Mouse (Mus musculus) midbrain, embryonic 14.5 days (tissue): ENCODE measurements around the gene Gcn1l1. TPM values are rescaled to one million over a fixed set of nuclear protein-coding genes. Genes with fewer than 3 reads are reported as not detected.

Experiments
- ATAC-seq: fragments of 200-750 bp; cut with Nextera tagmentation; 2 replicates; pipeline ENCODE4 v1.8.0; 2017; ENCODE audit warnings: moderate number of reproducible peaks, moderate library complexity; ENCODE audit not compliant: low FRiP score, low TSS enrichment
- DNase-seq: peaks from one replicate; pipeline ENCODE4 v3.0.0-alpha.2; 2015
- H3K27ac ChIP-seq: fragments of 300-500 bp; sonication (generic); replicated peaks from 2 replicates; pipeline ENCODE4 v1.5.1; 2014; ENCODE audit warnings: mild to moderate bottlenecking, low read depth, low read length, moderate library complexity
- H3K27me3 ChIP-seq: fragments of 300-500 bp; sonication (generic); 2 replicates; pipeline ENCODE4 v1.6.1; 2014; ENCODE audit warnings: low read length, control low read depth, mixed read lengths; ENCODE audit not compliant: control insufficient read depth, insufficient read depth
- H3K36me3 ChIP-seq: fragments of 300-500 bp; sonication (generic); 2 replicates; pipeline ENCODE4 v1.6.1; 2014; ENCODE audit warnings: low read length, control low read depth; ENCODE audit not compliant: control insufficient read depth, insufficient read depth
- H3K4me1 ChIP-seq: fragments of 300-500 bp; sonication (generic); 2 replicates; pipeline ENCODE4 v1.6.1; 2014; ENCODE audit warnings: mild to moderate bottlenecking, antibody characterized with exemption, low read length, control low read depth; ENCODE audit not compliant: control insufficient read depth, insufficient read depth
- H3K4me2 ChIP-seq: fragments of 300-500 bp; sonication (generic); 2 replicates; pipeline ENCODE4 v1.6.1; 2014; ENCODE audit warnings: mild to moderate bottlenecking, low read length, moderate library complexity
- H3K4me3 ChIP-seq: fragments of 300-500 bp; sonication (generic); replicated peaks from 2 replicates; pipeline ENCODE4 v1.5.1; 2014; ENCODE audit warnings: low read depth, low read length
- H3K9ac ChIP-seq: fragments of 300-500 bp; sonication (generic); replicated peaks from 2 replicates; pipeline ENCODE4 v1.6.1; 2014; ENCODE audit warnings: mild to moderate bottlenecking, low read length, moderate library complexity
- H3K9me3 ChIP-seq: fragments of 300-500 bp; sonication (generic); 2 replicates; pipeline ENCODE4 v1.6.1; 2016; ENCODE audit warnings: low read length, control low read depth, mixed read lengths; ENCODE audit not compliant: control insufficient read depth
- WGBS: fragments of 180-500 bp; shearing (Covaris S2); extraction: QIAGEN DNeasy Blood & Tissue Kit; methylation state at CpG from one replicate; pipeline ENCODE4 v1.1.7; 2014; 5-methylcytosine and 5-hydroxymethylcytosine counted together
- polyA plus RNA-seq: library from polyadenylated mRNA; unstranded; fragments of >200 nt; fragmentation: Nextera tagmentation; extraction: Ambion mirVana; gene quantifications from 2 replicates; pipeline ENCODE4 v1.2.1, GENCODE M21; 2014

The Gcn1l1 gene
- polyA plus RNA-seq, 1 experiment from 2014 or later, result 51.2 TPM

DNA sequence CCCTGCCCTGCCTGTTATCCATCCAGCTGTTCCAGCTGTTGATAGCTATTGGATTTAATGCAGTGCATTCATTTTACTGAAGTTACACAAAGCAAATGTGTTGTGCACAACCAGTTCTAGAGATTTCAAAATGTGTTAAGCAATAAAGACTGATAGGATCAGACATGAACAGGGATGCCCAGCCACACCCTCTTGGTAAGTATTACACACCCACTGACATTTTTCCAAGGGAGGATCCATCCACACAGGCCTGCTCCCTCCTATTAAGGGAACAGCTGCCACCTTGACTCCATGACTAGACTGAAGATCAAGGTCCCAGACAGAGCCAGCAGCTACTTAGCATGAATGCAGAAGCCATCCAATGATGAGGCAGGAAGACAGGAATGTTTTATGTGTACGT is 92.2 kb downstream of the Gcn1l1 start:
- H3K4me2 ChIP-seq, result no peak overlapping the region
- peaks cover 20% of the 10 kb centered on the region for H3K36me3 ChIP-seq
- no peaks in the 10 kb centered on the region for H3K9me3 ChIP-seq
- H3K9ac ChIP-seq, result no peak overlapping the region
- no peak for ATAC-seq
- peaks cover 4% of the 10 kb centered on the region; the same call in 1 of the 2 replicates for H3K4me1 ChIP-seq
- WGBS, result 71% methylated on average over 1 of the region's 1 CpGs
- no peaks in the 10 kb centered on the region for H3K27me3 ChIP-seq
- H3K27ac ChIP-seq, result no peak overlapping the region
- H3K4me3 ChIP-seq, result no peak overlapping the region
- no peak for DNase-seq

GRCm38 (mm10) chr5:115658352-115658751 is 93.3 kb downstream of the Gcn1l1 start:
- no peaks in the 10 kb centered on the region for H3K27me3 ChIP-seq
- no peak for DNase-seq
- 91% methylated on average over 6 of the region's 6 CpGs for WGBS
- H3K4me2 ChIP-seq, result no peak overlapping the region
- no peaks in the 10 kb centered on the region for H3K9me3 ChIP-seq
- no peak overlapping the region for H3K4me3 ChIP-seq
- H3K9ac ChIP-seq, result no peak overlapping the region
- peaks cover 25% of the 10 kb centered on the region for H3K36me3 ChIP-seq
- no peaks in the 10 kb centered on the region for H3K4me1 ChIP-seq
- ATAC-seq, result no peak
- H3K27ac ChIP-seq, result no peak overlapping the region

- Histone ChIP-seq H3K27ac (no peak overlapping the region), H3K9ac (no peak overlapping the region), H3K4me1 (no peaks in the 10 kb centered on the region), H3K27me3 (no peaks in the 10 kb centered on the region), H3K4me3 (no peak overlapping the region), H3K9me3 (no peaks in the 10 kb centered on the region), H3K4me2 (no peak overlapping the region), H3K36me3 (peaks cover 23% of the 10 kb centered on the region)
- no peak for ATAC-seq
- whole genome bisulfite sequencing, result 78% methylated on average over 22 of the region's 22 CpGs
- no peak for DNase-seq
Measured at GRCm38 (mm10) chr5:115662658-115663057, 97.6 kb downstream of the Gcn1l1 start.

- ATAC-seq (no peak), DNase-seq (no peak)
- no peaks in the 10 kb centered on the region for H3K27me3 ChIP-seq
- 62% methylated on average over 8 of the region's 8 CpGs for WGBS
- H3K9ac ChIP-seq, result no peak overlapping the region
- H3K36me3 ChIP-seq, result peaks cover 24% of the 10 kb centered on the region; the same call in 1 of the 2 replicates
- no peak overlapping the region for H3K27ac ChIP-seq
- H3K4me2 ChIP-seq, result no peak overlapping the region
- H3K9me3 ChIP-seq, result no peaks in the 10 kb centered on the region
- H3K4me3 ChIP-seq, result no peak overlapping the region
- no peaks in the 10 kb centered on the region for H3K4me1 ChIP-seq
Measured at GRCm38 (mm10) chr5:115666366-115667065, 101.5 kb downstream of the Gcn1l1 start.

DNA sequence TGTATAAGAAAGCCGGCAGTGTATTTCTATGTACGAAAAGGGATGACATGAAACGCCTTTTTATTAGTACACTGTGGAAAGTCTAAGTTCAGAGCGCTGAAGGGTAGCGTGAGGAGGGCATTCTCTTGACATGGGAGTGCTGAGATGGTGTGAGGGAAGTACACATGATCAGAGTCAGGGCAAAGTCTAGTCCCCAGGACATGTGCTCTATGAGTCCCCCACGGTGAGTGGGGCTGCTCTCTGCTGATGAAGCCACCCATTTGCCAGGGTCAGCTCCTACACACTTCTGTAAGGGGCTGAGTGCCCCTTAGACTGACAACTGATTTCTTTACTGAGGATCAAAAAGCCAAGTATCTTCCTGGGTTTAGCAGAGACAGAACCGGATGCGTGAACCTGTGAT is 102.2 kb downstream of the Gcn1l1 start:
- Histone ChIP-seq H3K4me3 (no peak overlapping the region), H3K9ac (no peak overlapping the region), H3K4me2 (no peak overlapping the region), H3K27ac (no peak overlapping the region), H3K4me1 (no peaks in the 10 kb centered on the region), H3K36me3 (peaks cover 23% of the 10 kb centered on the region; the same call in 1 of the 2 replicates), H3K27me3 (no peaks in the 10 kb centered on the region), H3K9me3 (no peaks in the 10 kb centered on the region)
- DNase-seq (no peak), ATAC-seq (no peak)
- WGBS, result 68% methylated on average over 8 of the region's 8 CpGs

DNA sequence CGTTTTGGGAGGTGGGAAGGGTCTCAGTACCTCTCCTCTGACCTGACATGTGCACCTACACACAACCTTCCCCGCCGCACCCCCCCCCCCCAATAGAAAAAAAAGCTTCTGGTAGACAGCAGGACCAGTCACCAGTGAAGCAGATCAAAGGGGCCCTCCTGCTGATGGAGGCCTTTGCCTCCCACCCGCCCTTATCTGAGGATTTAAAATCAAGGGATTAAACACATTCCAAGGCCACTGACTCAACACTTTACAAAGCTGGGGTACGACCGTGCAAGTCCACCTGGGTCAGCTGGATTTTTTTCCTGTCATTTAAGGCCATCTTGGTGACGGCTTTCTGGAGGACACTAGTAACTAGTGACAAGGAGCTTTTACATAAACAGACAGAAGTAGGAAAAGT is 102.8 kb downstream of the Gcn1l1 start:
- 5% methylated on average over 7 of the region's 7 CpGs for WGBS
- DNase-seq, result no peak

DNA sequence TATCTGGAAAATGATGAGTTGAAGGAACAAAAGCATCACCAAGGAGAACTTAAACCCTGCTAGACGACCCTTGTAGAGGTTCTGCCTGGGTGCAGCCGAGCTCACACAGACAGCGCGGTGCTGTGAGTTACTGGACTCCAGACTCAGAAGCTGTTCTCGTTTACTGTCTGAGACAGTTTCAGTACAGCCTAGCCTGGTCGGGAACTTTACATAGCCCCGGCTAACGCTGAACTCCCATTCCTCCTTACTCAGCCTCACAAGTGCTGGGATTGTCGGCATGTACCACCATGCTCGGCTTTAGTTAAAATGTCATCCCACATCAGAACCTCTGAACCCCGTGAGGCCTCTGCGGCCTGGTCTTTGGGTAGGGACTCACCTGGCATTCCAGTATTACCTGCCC is 103.9 kb downstream of the Gcn1l1 start:
- Histone ChIP-seq H3K4me1 (no peaks in the 10 kb centered on the region), H3K9me3 (no peaks in the 10 kb centered on the region), H3K36me3 (peaks cover 17% of the 10 kb centered on the region; the same call in 1 of the 2 replicates), H3K4me3 (no peak overlapping the region), H3K9ac (no peak overlapping the region), H3K27ac (no peak overlapping the region), H3K27me3 (no peaks in the 10 kb centered on the region), H3K4me2 (no peak overlapping the region)
- WGBS, result 74% methylated on average over 12 of the region's 12 CpGs
- DNase-seq (no peak), ATAC-seq (no peak)

More for the DNA sequence above, 102.8 kb downstream of the Gcn1l1 start:
- Histone ChIP-seq H3K36me3 (peaks cover 17% of the 10 kb centered on the region; the same call in 1 of the 2 replicates), H3K4me2 (no peak overlapping the region), H3K27ac (no peak overlapping the region), H3K4me3 (no peak overlapping the region), H3K9me3 (no peaks in the 10 kb centered on the region), H3K27me3 (no peaks in the 10 kb centered on the region), H3K9ac (no peak overlapping the region), H3K4me1 (no peaks in the 10 kb centered on the region)
- no peak for ATAC-seq

DNA sequence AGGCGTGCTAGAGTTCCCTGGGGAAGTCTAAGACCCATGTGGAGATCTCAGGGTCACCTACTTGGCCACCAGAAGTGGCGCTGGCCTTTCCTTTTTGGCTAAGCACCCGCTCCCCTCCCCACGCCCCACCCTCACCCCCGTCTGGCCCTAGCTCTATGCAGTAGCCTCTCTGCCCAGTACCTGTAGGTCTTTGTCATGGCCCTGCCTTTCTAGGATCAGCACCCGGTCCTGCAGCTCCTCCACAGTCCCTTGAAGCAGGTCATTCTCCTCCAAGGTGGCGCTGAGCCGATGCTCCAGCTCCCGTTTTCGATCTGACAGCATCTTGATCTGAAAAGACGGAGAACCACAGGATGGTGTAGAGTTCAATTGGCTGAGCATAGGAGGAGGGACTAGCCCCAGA is 104.9 kb downstream of the Gcn1l1 start:
- DNase-seq (no peak), ATAC-seq (no peak)
- no peaks in the 10 kb centered on the region for H3K27me3 ChIP-seq
- no peak overlapping the region for H3K4me2 ChIP-seq
- H3K9me3 ChIP-seq, result no peaks in the 10 kb centered on the region
- no peak overlapping the region for H3K9ac ChIP-seq
- H3K27ac ChIP-seq, result no peak overlapping the region
- no peak overlapping the region for H3K4me3 ChIP-seq
- 88% methylated on average over 11 of the region's 11 CpGs for WGBS
- H3K36me3 ChIP-seq, result peaks cover 17% of the 10 kb centered on the region; the same call in 1 of the 2 replicates
- no peaks in the 10 kb centered on the region for H3K4me1 ChIP-seq

DNA sequence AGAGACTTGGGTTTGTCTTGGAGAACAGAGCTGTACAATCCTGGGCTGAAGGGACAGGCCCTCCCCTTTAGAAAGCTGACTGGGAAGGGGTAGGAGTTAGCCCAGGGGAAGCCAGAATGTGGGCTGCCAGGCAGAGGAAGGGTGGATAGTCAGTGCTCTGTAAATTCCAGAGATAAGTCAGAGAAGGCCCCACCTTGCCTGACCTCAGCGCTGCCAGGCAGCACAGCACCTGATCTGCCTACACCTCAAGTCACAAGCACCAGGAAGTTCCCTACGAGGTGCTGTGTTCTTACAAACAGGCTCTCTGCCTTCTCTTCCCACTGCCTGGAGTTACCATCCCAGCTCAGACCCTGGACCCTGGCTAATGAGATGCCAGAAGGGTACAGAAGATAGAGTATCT is 105.4 kb downstream of the Gcn1l1 start:
- Histone ChIP-seq H3K9ac (no peak overlapping the region), H3K27ac (no peak overlapping the region), H3K27me3 (no peaks in the 10 kb centered on the region), H3K4me1 (no peaks in the 10 kb centered on the region), H3K4me2 (no peak overlapping the region), H3K36me3 (peaks cover 13% of the 10 kb centered on the region; the same call in 1 of the 2 replicates), H3K9me3 (no peaks in the 10 kb centered on the region), H3K4me3 (no peak overlapping the region)
- 87% methylated on average over 2 of the region's 2 CpGs for WGBS
- ATAC-seq (no peak), DNase-seq (no peak)
